Mouse (Mus musculus): ENCODE data around the gene Mybphl. TPM values are rescaled to one million over a fixed set of nuclear protein-coding genes. Genes with fewer than 3 reads are reported as not detected.

Mybphl gene
- polyA plus RNA-seq (2016; fragmentation: Nextera tagmentation; extraction: Ambion mirVana) = 0.09 TPM in 1 of 2 replicates, not detected in the other

- Histone ChIP-seq H3K27ac (replicated peaks) (peak within 1 kb of the TSS; percentile 29; the same call in 1 of the 2 replicates), H3K4me3 (no peak within 1 kb of the TSS), H3K4me1 (peaks cover 37% of the 10 kb centered on the region), H3K36me3 (peaks cover 1% of the 10 kb centered on the region; the same call in 1 of the 2 replicates), H3K9me3 (replicated peaks) (no peaks in the 10 kb centered on the region), H3K27me3 (ENCODE audit: low read depth, poor library complexity, severe bottlenecking) (no peaks in the 10 kb centered on the region)
- no peak for DNase-seq (ENCODE audit: low spot score)
- WGBS = 80% methylated on average over 9 of the region's 9 CpGs
Observed at GRCm38 (mm10) chr3:108364270-108364995, at the start of gene Mybphl. Gene Mybphl (plus strand): TSS chr3:108364911.

GRCm38 (mm10) chr3:108318517-108318916 is 46.2 kb upstream of the Mybphl start:
- no peaks in the 10 kb centered on the region for H3K9me3 ChIP-seq (replicated peaks)
- H3K27me3 ChIP-seq (ENCODE audit: low read depth, poor library complexity, severe bottlenecking) = no peaks in the 10 kb centered on the region
- H3K4me1 ChIP-seq = no peaks in the 10 kb centered on the region
- no peak overlapping the region for H3K27ac ChIP-seq (replicated peaks)
- no peak for DNase-seq (ENCODE audit: low spot score)
- peaks cover 21% of the 10 kb centered on the region for H3K36me3 ChIP-seq
- 62% methylated on average over 2 of the region's 2 CpGs for WGBS
- no peak overlapping the region for H3K4me3 ChIP-seq

- Histone ChIP-seq H3K27ac (replicated peaks) (no peak overlapping the region), H3K4me3 (no peak overlapping the region), H3K36me3 (peaks cover 28% of the 10 kb centered on the region), H3K4me1 (no peaks in the 10 kb centered on the region), H3K9me3 (replicated peaks) (no peaks in the 10 kb centered on the region), H3K27me3 (ENCODE audit: low read depth, poor library complexity, severe bottlenecking) (no peaks in the 10 kb centered on the region)
- WGBS = 86% methylated on average over 4 of the region's 4 CpGs
- no peak for DNase-seq (ENCODE audit: low spot score)
Observed at GRCm38 (mm10) chr3:108321671-108322070, 43.0 kb upstream of the Mybphl start.

GRCm38 (mm10) chr3:108322136-108322535 is 42.6 kb upstream of the Mybphl start:
- 94% methylated on average over 4 of the region's 4 CpGs for WGBS
- DNase-seq (ENCODE audit: low spot score) = no peak

GRCm38 (mm10) chr3:108322962-108323361 is 41.7 kb upstream of the Mybphl start:
- 84% methylated on average over 3 of the region's 3 CpGs for WGBS
- Histone ChIP-seq H3K9me3 (replicated peaks) (no peaks in the 10 kb centered on the region), H3K36me3 (peaks cover 41% of the 10 kb centered on the region), H3K4me1 (no peaks in the 10 kb centered on the region), H3K27ac (replicated peaks) (no peak overlapping the region), H3K4me3 (no peak overlapping the region), H3K27me3 (ENCODE audit: low read depth, poor library complexity, severe bottlenecking) (no peaks in the 10 kb centered on the region)
- no peak for DNase-seq (ENCODE audit: low spot score)

More at GRCm38 (mm10) chr3:108322136-108322535, 42.6 kb upstream of the Mybphl start:
- Histone ChIP-seq H3K27me3 (ENCODE audit: low read depth, poor library complexity, severe bottlenecking) (no peaks in the 10 kb centered on the region), H3K4me1 (no peaks in the 10 kb centered on the region), H3K36me3 (peaks cover 32% of the 10 kb centered on the region), H3K4me3 (no peak overlapping the region), H3K9me3 (replicated peaks) (no peaks in the 10 kb centered on the region), H3K27ac (replicated peaks) (no peak overlapping the region)

- Histone ChIP-seq H3K27me3 (ENCODE audit: low read depth, poor library complexity, severe bottlenecking) (no peaks in the 10 kb centered on the region), H3K9me3 (replicated peaks) (no peaks in the 10 kb centered on the region), H3K27ac (replicated peaks) (no peak overlapping the region), H3K4me3 (no peak overlapping the region), H3K36me3 (peaks cover 57% of the 10 kb centered on the region), H3K4me1 (no peaks in the 10 kb centered on the region)
- WGBS = 90% methylated on average over 4 of the region's 4 CpGs
- no peak for DNase-seq (ENCODE audit: low spot score)
Observed at GRCm38 (mm10) chr3:108324837-108325236, 39.9 kb upstream of the Mybphl start.

GRCm38 (mm10) chr3:108325521-108325920 is 39.2 kb upstream of the Mybphl start:
- no peak for DNase-seq (ENCODE audit: low spot score)
- Histone ChIP-seq H3K4me3 (no peak overlapping the region), H3K36me3 (peaks cover 63% of the 10 kb centered on the region), H3K27me3 (ENCODE audit: low read depth, poor library complexity, severe bottlenecking) (no peaks in the 10 kb centered on the region), H3K27ac (replicated peaks) (no peak overlapping the region), H3K9me3 (replicated peaks) (no peaks in the 10 kb centered on the region), H3K4me1 (no peaks in the 10 kb centered on the region)
- 92% methylated on average over 9 of the region's 9 CpGs for WGBS

- Histone ChIP-seq H3K4me1 (no peaks in the 10 kb centered on the region), H3K27ac (replicated peaks) (no peak overlapping the region), H3K4me3 (no peak overlapping the region), H3K9me3 (replicated peaks) (no peaks in the 10 kb centered on the region), H3K27me3 (ENCODE audit: low read depth, poor library complexity, severe bottlenecking) (no peaks in the 10 kb centered on the region), H3K36me3 (peaks cover 80% of the 10 kb centered on the region)
- DNase-seq (ENCODE audit: low spot score) = no peak
- WGBS = 95% methylated on average over 8 of the region's 8 CpGs
Observed at GRCm38 (mm10) chr3:108327275-108327674, 37.4 kb upstream of the Mybphl start.

- no peak overlapping the region for H3K27ac ChIP-seq (replicated peaks)
- WGBS = 92% methylated on average over 3 of the region's 3 CpGs
- DNase-seq (ENCODE audit: low spot score) = no peak
- H3K4me3 ChIP-seq = no peak overlapping the region
- H3K4me1 ChIP-seq = no peaks in the 10 kb centered on the region
- H3K36me3 ChIP-seq = peaks cover 87% of the 10 kb centered on the region
- no peaks in the 10 kb centered on the region for H3K27me3 ChIP-seq (ENCODE audit: low read depth, poor library complexity, severe bottlenecking)
- no peaks in the 10 kb centered on the region for H3K9me3 ChIP-seq (replicated peaks)
Observed at GRCm38 (mm10) chr3:108327916-108328315, 36.8 kb upstream of the Mybphl start.

GRCm38 (mm10) chr3:108328441-108328841 is 36.3 kb upstream of the Mybphl start:
- Histone ChIP-seq H3K27me3 (ENCODE audit: low read depth, poor library complexity, severe bottlenecking) (no peaks in the 10 kb centered on the region), H3K9me3 (replicated peaks) (no peaks in the 10 kb centered on the region), H3K36me3 (peaks cover 92% of the 10 kb centered on the region), H3K27ac (replicated peaks) (no peak overlapping the region), H3K4me1 (no peaks in the 10 kb centered on the region), H3K4me3 (no peak overlapping the region)
- DNase-seq (ENCODE audit: low spot score) = no peak
- 86% methylated on average over 9 of the region's 9 CpGs for WGBS

- 97% methylated on average over 6 of the region's 6 CpGs for WGBS
Observed at GRCm38 (mm10) chr3:108330812-108331211, 33.9 kb upstream of the Mybphl start.

GRCm38 (mm10) chr3:108336878-108337277 is 27.8 kb upstream of the Mybphl start:
- Histone ChIP-seq H3K9me3 (replicated peaks) (no peaks in the 10 kb centered on the region), H3K36me3 (peaks cover 99% of the 10 kb centered on the region), H3K4me1 (no peaks in the 10 kb centered on the region), H3K27me3 (ENCODE audit: low read depth, poor library complexity, severe bottlenecking) (no peaks in the 10 kb centered on the region), H3K4me3 (no peak overlapping the region), H3K27ac (replicated peaks) (no peak overlapping the region)
- WGBS = 97% methylated on average over 5 of the region's 5 CpGs
- DNase-seq (ENCODE audit: low spot score) = no peak

More at GRCm38 (mm10) chr3:108330812-108331211, 33.9 kb upstream of the Mybphl start:
- Histone ChIP-seq H3K4me3 (no peak overlapping the region), H3K9me3 (replicated peaks) (no peaks in the 10 kb centered on the region), H3K36me3 (peaks cover 97% of the 10 kb centered on the region), H3K27me3 (ENCODE audit: low read depth, poor library complexity, severe bottlenecking) (no peaks in the 10 kb centered on the region), H3K4me1 (no peaks in the 10 kb centered on the region), H3K27ac (replicated peaks) (no peak overlapping the region)
- no peak for DNase-seq (ENCODE audit: low spot score)

- no peaks in the 10 kb centered on the region for H3K4me1 ChIP-seq
- H3K27ac ChIP-seq (replicated peaks) = no peak overlapping the region
- H3K27me3 ChIP-seq (ENCODE audit: low read depth, poor library complexity, severe bottlenecking) = no peaks in the 10 kb centered on the region
- no peaks in the 10 kb centered on the region for H3K9me3 ChIP-seq (replicated peaks)
- no peak for DNase-seq (ENCODE audit: low spot score)
- 83% methylated on average over 2 of the region's 2 CpGs for WGBS
- no peak overlapping the region for H3K4me3 ChIP-seq
- peaks cover 98% of the 10 kb centered on the region for H3K36me3 ChIP-seq
Observed at GRCm38 (mm10) chr3:108341040-108341439, 23.7 kb upstream of the Mybphl start.

Data from midbrain, embryonic 10.5 days (tissue).